Mouse (Mus musculus) midbrain, embryonic 13.5 days (tissue): ENCODE data around the gene Ston1. TPM values are rescaled to one million over a fixed set of nuclear protein-coding genes. Genes with fewer than 3 reads are reported as not detected.
A peak's percentile ranks its signal among the peaks of the same experiment; 100 is the strongest.

ENCODE experiments used
- ATAC-seq: fragments of 200-750 bp; cut with Nextera tagmentation; 2 replicates; pipeline ENCODE4 v1.8.0; 2017; ENCODE audit warnings: mild to moderate bottlenecking, moderate TSS enrichment, moderate library complexity
- H3K27ac ChIP-seq: fragments of 300-500 bp; sonication (generic); 2 replicates; pipeline ENCODE4 v1.5.1; 2015; ENCODE audit warnings: inconsistent platforms, mild to moderate bottlenecking, moderate library complexity
- H3K27me3 ChIP-seq: fragments of 300-500 bp; sonication (generic); 2 replicates; pipeline ENCODE4 v1.6.1; 2015; ENCODE audit warnings: mild to moderate bottlenecking, inconsistent platforms
- H3K36me3 ChIP-seq: fragments of 300-500 bp; sonication (generic); 2 replicates; pipeline ENCODE4 v1.6.1; 2015; ENCODE audit warnings: mild to moderate bottlenecking, inconsistent platforms
- H3K4me1 ChIP-seq: fragments of 300-500 bp; sonication (generic); replicated peaks from 2 replicates; pipeline ENCODE4 v1.6.1; 2015; ENCODE audit warnings: inconsistent platforms
- H3K4me2 ChIP-seq: fragments of 300-500 bp; sonication (generic); replicated peaks from 2 replicates; pipeline ENCODE4 v1.6.1; 2015; ENCODE audit warnings: moderate library complexity, mild to moderate bottlenecking, inconsistent platforms
- H3K4me3 ChIP-seq: fragments of 300-500 bp; sonication (generic); replicated peaks from 2 replicates; pipeline ENCODE4 v1.5.1; 2015; ENCODE audit warnings: mild to moderate bottlenecking, inconsistent platforms
- H3K9ac ChIP-seq: fragments of 300-500 bp; sonication (generic); replicated peaks from 2 replicates; pipeline ENCODE4 v1.6.1; 2015; ENCODE audit warnings: mild to moderate bottlenecking, inconsistent platforms
- H3K9me3 ChIP-seq: fragments of 300-500 bp; sonication (generic); 2 replicates; pipeline ENCODE4 v1.6.1; 2016; ENCODE audit warnings: mild to moderate bottlenecking, inconsistent platforms
- WGBS: fragments of 180-500 bp; shearing (Covaris S2); methylation state at CpG from one replicate; pipeline ENCODE4 v1.1.7; 2015; 5-methylcytosine and 5-hydroxymethylcytosine counted together
- polyA plus RNA-seq: library from polyadenylated mRNA; unstranded; fragments of >200 nt; fragmentation: Nextera tagmentation; extraction: Ambion mirVana; gene quantifications from 2 replicates; pipeline ENCODE4 v1.2.1, GENCODE M21; 2015

Gene Ston1
- polyA plus RNA-seq, 1 experiment from 2014 or later = 1.7 TPM

DNA sequence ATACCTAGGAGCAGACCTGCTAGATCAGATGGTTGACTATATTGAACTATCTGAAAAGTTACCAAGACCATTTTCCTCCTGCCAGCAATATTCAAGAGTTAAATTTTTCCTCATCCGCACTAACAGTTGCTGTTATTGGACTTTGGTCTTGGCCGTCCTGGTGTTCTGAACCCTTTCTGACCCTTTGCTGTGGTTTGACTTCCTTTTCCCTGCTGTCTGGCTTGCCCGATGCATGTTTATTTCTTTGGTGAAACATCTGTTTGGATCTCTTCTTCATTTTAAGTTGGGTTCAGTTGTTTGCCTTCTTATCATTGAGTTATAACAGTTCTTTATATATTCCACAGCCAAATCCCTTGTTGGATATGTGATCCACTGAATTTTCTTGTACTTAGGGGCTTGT, 33.9 kb upstream of the Ston1 start:
- no peaks in the 10 kb centered on the region for H3K4me1 ChIP-seq
- no peak overlapping the region for H3K9ac ChIP-seq
- H3K9me3 ChIP-seq = no peaks in the 10 kb centered on the region
- 90% methylated on average over 3 of the region's 3 CpGs for WGBS
- no peak overlapping the region for H3K4me3 ChIP-seq
- H3K27me3 ChIP-seq = no peaks in the 10 kb centered on the region
- ATAC-seq = no peak
- peaks cover 55% of the 10 kb centered on the region for H3K36me3 ChIP-seq
- no peak overlapping the region for H3K27ac ChIP-seq
- no peak overlapping the region for H3K4me2 ChIP-seq

DNA sequence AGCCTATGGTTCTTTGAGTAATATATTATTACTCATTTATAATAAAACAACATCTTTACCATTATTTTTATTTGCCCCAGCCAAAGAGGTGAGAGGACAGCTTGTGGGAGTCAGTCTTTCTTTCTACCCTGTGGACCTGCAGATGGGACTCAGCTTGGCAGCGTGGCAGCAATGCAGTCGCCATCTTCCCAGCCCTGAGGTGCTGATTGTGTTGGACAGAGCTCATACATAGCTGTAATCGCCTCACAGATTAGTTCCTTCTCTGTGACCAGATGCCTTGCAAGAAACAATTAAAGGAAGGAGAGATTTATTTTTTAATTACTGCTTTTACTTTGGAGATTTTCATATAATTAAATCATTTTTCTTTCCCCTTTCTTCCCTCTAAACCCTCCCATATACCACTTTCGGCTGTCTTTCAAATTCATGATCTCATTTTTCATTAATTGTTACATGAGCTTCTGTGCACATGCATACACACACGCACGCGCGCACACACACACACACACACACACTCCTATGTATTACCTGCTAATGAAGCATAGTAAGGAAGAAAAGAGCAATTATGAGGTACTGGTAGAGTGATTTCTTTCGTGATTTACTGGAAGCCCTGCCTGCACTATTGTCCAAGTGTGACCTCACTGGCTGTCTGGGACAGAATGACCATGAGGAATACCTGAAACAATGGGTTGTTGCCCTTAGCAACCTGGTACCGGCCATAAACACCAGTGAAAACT, 27.5 kb upstream of the Ston1 start:
- Histone ChIP-seq H3K27me3 (no peaks in the 10 kb centered on the region), H3K4me3 (no peak overlapping the region), H3K9me3 (no peaks in the 10 kb centered on the region), H3K9ac (no peak overlapping the region), H3K4me2 (no peak overlapping the region), H3K36me3 (peaks cover 80% of the 10 kb centered on the region), H3K27ac (no peak overlapping the region), H3K4me1 (0 out of 2 replicates have a peak, but pooled peaks cover 5% of the 10 kb centered on the region)
- ATAC-seq = peak; percentile 14; the same call in 1 of the 2 replicates
- WGBS = 69% methylated on average over 10 of the region's 10 CpGs

- 87% methylated on average over 11 of the region's 11 CpGs for WGBS
- no peak for ATAC-seq
- no peak overlapping the region for H3K9ac ChIP-seq
- no peak overlapping the region for H3K4me3 ChIP-seq
- H3K27me3 ChIP-seq = no peaks in the 10 kb centered on the region
- peaks cover 79% of the 10 kb centered on the region for H3K36me3 ChIP-seq
- H3K27ac ChIP-seq = no peak overlapping the region
- H3K9me3 ChIP-seq = no peaks in the 10 kb centered on the region
- H3K4me1 ChIP-seq = 0 out of 2 replicates have a peak, but pooled peaks cover 5% of the 10 kb centered on the region
- no peak overlapping the region for H3K4me2 ChIP-seq
Measured at GRCm38 (mm10) chr17:88570784-88571183, 26.7 kb upstream of the Ston1 start.

GRCm38 (mm10) chr17:88574811-88575210, 22.7 kb upstream of the Ston1 start:
- Histone ChIP-seq H3K27me3 (no peaks in the 10 kb centered on the region), H3K4me2 (no peak overlapping the region), H3K27ac (no peak overlapping the region), H3K36me3 (peaks cover 74% of the 10 kb centered on the region), H3K9me3 (no peaks in the 10 kb centered on the region), H3K9ac (no peak overlapping the region), H3K4me1 (0 out of 2 replicates have a peak, but pooled peaks cover 5% of the 10 kb centered on the region), H3K4me3 (no peak overlapping the region)
- ATAC-seq = no peak
- 89% methylated on average over 5 of the region's 5 CpGs for WGBS

DNA sequence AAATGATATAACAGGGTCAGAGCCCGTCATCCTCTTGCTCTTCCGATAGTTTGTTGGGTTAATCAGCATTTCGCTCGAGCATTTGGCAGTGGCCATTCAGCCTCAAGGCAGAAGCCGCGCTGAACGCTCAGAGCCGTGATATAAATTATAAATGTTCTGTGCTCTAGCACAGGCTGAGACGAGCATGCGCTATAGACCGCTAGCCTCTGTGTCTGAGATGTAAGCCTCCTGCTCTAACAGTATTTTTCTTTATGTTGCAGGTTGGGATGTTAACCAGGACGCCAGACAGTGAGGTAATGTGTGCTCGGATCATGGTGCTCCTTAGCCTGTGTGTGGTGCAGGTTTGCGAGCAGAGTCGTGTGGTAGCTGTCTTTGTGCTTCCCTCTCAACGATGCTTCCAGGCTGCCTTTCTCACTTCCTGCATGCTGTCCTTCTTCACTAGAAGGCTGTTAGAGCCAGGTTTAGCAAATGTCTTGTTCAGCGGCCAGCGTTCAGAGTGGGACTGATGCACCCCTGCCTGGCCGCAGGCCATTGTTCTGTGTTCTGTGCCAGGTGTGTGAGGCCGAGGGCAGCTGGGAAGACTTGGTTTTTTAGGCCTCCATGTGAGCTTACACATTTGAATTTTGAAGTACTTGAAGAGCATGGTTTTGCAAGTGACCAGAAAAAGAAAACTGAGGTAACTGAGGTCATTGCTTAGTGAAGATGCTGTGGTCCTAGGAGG, 18.8 kb upstream of the Ston1 start:
- H3K4me2 ChIP-seq = no peak overlapping the region
- no peak overlapping the region for H3K4me3 ChIP-seq
- peak; percentile 68 for ATAC-seq
- H3K4me1 ChIP-seq = no peaks in the 10 kb centered on the region
- 81% methylated on average over 20 of the region's 20 CpGs for WGBS
- H3K27me3 ChIP-seq = no peaks in the 10 kb centered on the region
- peaks cover 79% of the 10 kb centered on the region for H3K36me3 ChIP-seq
- H3K9me3 ChIP-seq = no peaks in the 10 kb centered on the region
- H3K9ac ChIP-seq = 0 out of 2 replicates have a peak overlapping the region, but pooled peaks have one; percentile 4
- H3K27ac ChIP-seq = peak overlapping the region; percentile 30; the same call in 1 of the 2 replicates

DNA sequence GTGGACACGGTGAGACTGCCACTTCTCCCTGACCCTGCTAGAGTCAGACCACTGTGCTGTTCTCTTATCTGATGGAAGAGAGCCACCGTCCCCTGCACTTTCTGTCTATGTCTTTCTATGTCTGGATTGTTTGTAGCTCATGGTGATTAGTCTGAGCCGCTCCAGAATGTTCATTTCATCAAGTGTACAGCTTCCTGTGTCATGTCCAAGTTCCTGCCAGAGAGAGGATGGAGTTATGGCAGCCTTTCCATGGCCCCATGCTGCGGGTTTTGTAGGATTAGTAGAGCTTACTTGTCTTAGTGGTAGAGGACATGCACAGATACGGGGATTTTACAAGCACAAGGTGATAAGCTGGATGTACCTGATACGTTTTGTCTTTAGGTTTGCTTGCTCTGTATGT, 16.9 kb upstream of the Ston1 start:
- H3K4me3 ChIP-seq = no peak overlapping the region
- WGBS = 88% methylated on average over 6 of the region's 6 CpGs
- H3K4me2 ChIP-seq = no peak overlapping the region
- no peak overlapping the region for H3K9ac ChIP-seq
- H3K4me1 ChIP-seq = no peaks in the 10 kb centered on the region
- H3K27me3 ChIP-seq = no peaks in the 10 kb centered on the region
- H3K27ac ChIP-seq = no peak overlapping the region
- H3K9me3 ChIP-seq = peaks cover 7% of the 10 kb centered on the region; the same call in 1 of the 2 replicates
- peaks cover 87% of the 10 kb centered on the region for H3K36me3 ChIP-seq
- no peak for ATAC-seq

DNA sequence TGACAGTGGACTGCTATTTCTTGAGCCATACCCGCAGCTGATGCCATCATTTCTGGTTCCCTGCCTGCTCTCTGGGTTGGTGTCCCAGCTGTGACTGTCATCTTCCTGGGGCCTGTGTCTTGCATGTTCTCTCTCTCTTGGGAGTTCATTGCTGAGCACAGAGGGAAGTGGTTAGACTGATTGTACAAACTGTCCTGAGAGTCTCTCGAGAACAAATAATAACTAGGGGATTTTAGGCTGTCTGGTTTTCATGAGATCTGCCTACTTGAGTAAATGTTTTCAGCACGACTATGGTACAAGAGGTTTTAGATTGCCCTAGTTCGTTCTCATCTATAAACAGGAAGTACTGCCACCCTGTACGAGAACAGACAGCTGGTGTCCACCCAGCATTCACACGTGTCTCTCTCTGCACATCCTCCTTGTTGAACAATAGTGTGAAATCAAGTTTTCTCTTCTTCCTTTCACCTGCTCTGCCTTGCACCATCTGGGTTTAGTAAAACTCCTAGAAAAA, 15.9 kb upstream of the Ston1 start:
- Histone ChIP-seq H3K27ac (no peak overlapping the region), H3K4me2 (no peak overlapping the region), H3K9ac (no peak overlapping the region), H3K36me3 (peaks cover 87% of the 10 kb centered on the region), H3K9me3 (peaks cover 7% of the 10 kb centered on the region; the same call in 1 of the 2 replicates), H3K27me3 (no peaks in the 10 kb centered on the region), H3K4me1 (no peaks in the 10 kb centered on the region), H3K4me3 (no peak overlapping the region)
- no peak for ATAC-seq
- WGBS = 87% methylated on average over 6 of the region's 6 CpGs

DNA sequence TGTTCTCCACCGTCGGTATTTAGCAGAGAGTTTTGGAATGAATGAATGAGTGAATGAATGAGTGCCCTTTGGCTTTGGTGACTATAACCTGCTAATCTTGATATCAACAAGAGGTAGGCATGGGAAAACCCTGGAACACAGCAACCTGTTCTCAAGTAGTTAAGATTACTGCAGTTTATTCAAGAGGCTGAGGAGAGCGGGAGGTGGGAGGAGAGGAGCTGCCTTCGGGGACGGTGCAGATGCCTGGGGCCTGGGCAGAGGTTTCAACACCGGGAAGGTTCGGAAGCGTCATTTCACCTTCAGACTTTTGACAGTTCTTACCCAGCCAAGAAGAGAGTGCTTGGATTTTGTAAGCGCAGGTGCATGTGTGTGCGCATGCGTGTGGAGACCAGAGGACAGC, 14.5 kb upstream of the Ston1 start:
- peaks cover 7% of the 10 kb centered on the region; the same call in 1 of the 2 replicates for H3K9me3 ChIP-seq
- no peak overlapping the region for H3K9ac ChIP-seq
- 94% methylated on average over 11 of the region's 11 CpGs for WGBS
- no peak overlapping the region for H3K4me3 ChIP-seq
- H3K27me3 ChIP-seq = no peaks in the 10 kb centered on the region
- no peak for ATAC-seq
- H3K4me2 ChIP-seq = no peak overlapping the region
- H3K27ac ChIP-seq = no peak overlapping the region
- H3K36me3 ChIP-seq = peaks cover 85% of the 10 kb centered on the region
- no peaks in the 10 kb centered on the region for H3K4me1 ChIP-seq

- Histone ChIP-seq H3K27ac (no peak overlapping the region), H3K9me3 (peaks cover 7% of the 10 kb centered on the region; the same call in 1 of the 2 replicates), H3K9ac (no peak overlapping the region), H3K4me3 (no peak overlapping the region), H3K4me2 (no peak overlapping the region), H3K4me1 (no peaks in the 10 kb centered on the region), H3K27me3 (no peaks in the 10 kb centered on the region), H3K36me3 (peaks cover 87% of the 10 kb centered on the region)
- WGBS = 89% methylated on average over 8 of the region's 8 CpGs
- ATAC-seq = no peak
Measured at GRCm38 (mm10) chr17:88583411-88583810, 14.1 kb upstream of the Ston1 start.

- WGBS = 85% methylated on average over 15 of the region's 15 CpGs
- peaks cover 74% of the 10 kb centered on the region for H3K36me3 ChIP-seq
Measured at GRCm38 (mm10) chr17:88587371-88587770, 10.1 kb upstream of the Ston1 start.

DNA sequence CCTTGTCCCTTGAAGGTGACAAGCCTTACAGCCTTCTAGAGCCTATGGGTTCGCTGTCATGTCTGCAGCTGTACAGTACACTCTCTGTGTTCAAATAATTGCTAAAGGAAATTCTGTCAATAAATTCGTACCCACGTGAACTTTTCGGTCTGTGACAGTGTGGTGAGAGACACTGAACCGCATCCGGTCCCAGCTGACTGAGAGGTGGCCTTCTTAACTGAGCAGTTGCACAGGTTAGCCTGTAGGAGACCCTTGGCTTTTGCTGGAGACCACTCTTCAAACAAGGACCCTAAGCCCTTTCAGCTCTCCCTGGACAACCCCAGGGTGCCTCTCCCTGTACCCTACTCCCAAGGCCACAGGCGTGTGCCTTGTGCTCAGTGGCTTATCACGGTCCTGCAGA, 9.3 kb upstream of the Ston1 start:
- H3K27ac ChIP-seq = no peak overlapping the region
- no peaks in the 10 kb centered on the region for H3K27me3 ChIP-seq
- no peak for ATAC-seq
- 96% methylated on average over 8 of the region's 8 CpGs for WGBS
- H3K36me3 ChIP-seq = peaks cover 66% of the 10 kb centered on the region
- no peak overlapping the region for H3K4me3 ChIP-seq
- H3K9me3 ChIP-seq = peaks cover 7% of the 10 kb centered on the region; the same call in 1 of the 2 replicates
- no peak overlapping the region for H3K9ac ChIP-seq
- H3K4me2 ChIP-seq = no peak overlapping the region
- no peaks in the 10 kb centered on the region for H3K4me1 ChIP-seq

More at GRCm38 (mm10) chr17:88587371-88587770, 10.1 kb upstream of the Ston1 start:
- H3K9me3 ChIP-seq = peaks cover 7% of the 10 kb centered on the region; the same call in 1 of the 2 replicates
- H3K4me3 ChIP-seq = no peak overlapping the region
- H3K27ac ChIP-seq = no peak overlapping the region
- no peaks in the 10 kb centered on the region for H3K27me3 ChIP-seq
- H3K4me2 ChIP-seq = no peak overlapping the region
- no peak overlapping the region for H3K9ac ChIP-seq
- no peaks in the 10 kb centered on the region for H3K4me1 ChIP-seq
- no peak for ATAC-seq

GRCm38 (mm10) chr17:88590251-88590650, 7.2 kb upstream of the Ston1 start:
- no peak overlapping the region for H3K4me3 ChIP-seq
- ATAC-seq = no peak
- no peak overlapping the region for H3K9ac ChIP-seq
- H3K4me1 ChIP-seq = no peaks in the 10 kb centered on the region
- H3K36me3 ChIP-seq = peaks cover 46% of the 10 kb centered on the region
- H3K4me2 ChIP-seq = no peak overlapping the region
- H3K27ac ChIP-seq = no peak overlapping the region
- 84% methylated on average over 6 of the region's 6 CpGs for WGBS
- H3K27me3 ChIP-seq = no peaks in the 10 kb centered on the region
- H3K9me3 ChIP-seq = no peaks in the 10 kb centered on the region
